Mouse (Mus musculus): ENCODE data around the gene Gm21904. TPM values are rescaled to one million over a fixed set of nuclear protein-coding genes. Genes with fewer than 3 reads are reported as not detected.
"Not testable (repeated sequence)": the region's sequence is repeated elsewhere in the genome, so short reads cannot be mapped to it uniquely, and the experiment has no call there.

Gene Gm21904
- not detected for total RNA-seq (2021)
- long read RNA-seq, experiment 1: 0 reads
- long read RNA-seq, experiment 2: 0 reads

DNA sequence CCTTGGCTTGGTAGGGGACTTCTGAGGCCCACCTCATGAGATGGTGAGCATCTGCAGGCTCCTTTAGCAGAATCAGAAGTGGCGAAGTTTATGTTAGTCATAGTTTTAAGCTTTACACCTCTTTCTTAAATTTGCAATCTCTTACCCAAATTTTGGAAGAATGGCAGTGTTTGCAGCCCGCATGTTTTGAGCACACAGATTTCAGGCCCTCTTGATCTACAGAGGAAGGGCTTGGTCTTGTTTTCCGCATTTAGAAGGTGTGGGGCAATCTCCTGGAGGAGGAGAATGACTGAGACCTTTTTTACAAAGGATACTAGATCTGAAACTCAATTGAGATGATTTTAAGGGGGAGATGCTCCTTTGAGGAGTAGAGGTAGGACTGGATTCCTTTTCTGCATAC lies at the start of gene Gm21904:
Gm21904 (minus strand) TSS at position 101 of the 400 bp plus-strand sequence.
- DNase-seq: not testable (repeated sequence)

GRCm38 (mm10) chrY:17874441-17874840 lies 28.4 kb upstream of the Gm21904 start, which contains the start of the genes Gm20772 and Gm20831:
Gene Gm20772 (plus strand): TSS chrY:17874741.
Gene Gm20831 (plus strand): TSS chrY:17874741.
- not testable (repeated sequence) for DNase-seq

Other genes with a start within 250 kb of the Gm21904 start
- gene Gm20772, start 28.5 kb upstream of the Gm21904 start, total RNA-seq (2021): not detected
- gene Gm20831, start 28.5 kb upstream of the Gm21904 start, total RNA-seq (2021): not detected
- gene Srsy, start 91.1 kb upstream of the Gm21904 start, total RNA-seq (2021): not detected
- gene Gm21764, start 215.5 kb upstream of the Gm21904 start, total RNA-seq (2021): not detected
- gene Ssty1, start 242.8 kb upstream of the Gm21904 start, total RNA-seq (2021): not detected